8 mouse cellular contexts compared by ENCODE assay signal in the genomic region with DNA sequence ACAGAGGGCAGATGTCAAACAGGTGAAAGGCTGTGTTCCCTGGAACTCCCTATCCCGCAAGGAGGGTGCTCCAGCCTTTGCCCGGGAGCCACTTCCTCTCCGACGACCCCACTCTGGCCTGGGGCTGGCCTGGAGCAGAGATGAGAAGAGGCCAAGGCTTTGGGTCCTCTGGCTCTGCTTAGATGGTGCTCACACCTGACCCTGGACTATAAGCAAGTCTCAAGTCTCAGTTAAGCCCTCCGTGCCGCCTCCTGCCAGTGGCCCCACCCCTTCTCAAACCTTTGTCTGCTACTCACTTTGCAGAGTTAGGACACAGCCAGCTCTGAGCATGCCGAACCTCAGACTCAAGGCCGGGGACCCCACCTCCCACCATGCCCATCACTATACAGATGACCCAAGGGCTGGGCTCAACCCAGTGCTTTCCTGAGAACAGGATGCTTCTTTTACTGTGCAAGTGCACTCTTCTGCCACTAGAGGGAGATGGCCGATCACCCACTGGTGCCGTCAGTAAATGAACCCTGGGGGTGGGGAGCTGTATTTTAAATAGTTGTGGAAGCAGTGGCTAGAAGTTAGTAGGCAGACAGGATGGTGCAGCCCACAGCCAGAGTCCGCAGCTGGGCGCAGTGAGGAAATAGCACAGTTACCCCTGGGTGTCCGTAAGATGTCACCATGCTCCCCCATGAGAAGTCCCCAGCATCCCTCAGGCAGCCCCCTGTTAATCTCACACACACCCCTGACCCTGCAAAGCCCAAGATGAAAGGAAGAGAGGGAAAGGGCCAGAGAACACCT. TPM values are rescaled to one million over a fixed set of nuclear protein-coding genes. Genes with fewer than 3 reads are reported as not detected.
A peak's percentile ranks its signal among the peaks of the same experiment; 100 is the strongest.
DNase-seq lines count a peak whose midpoint lies in the region; ATAC-seq and TF ChIP-seq lines count a peak whose summit lies in the region.

No protein-coding gene starts in this region.

- intact Hi-C loops in heart, postnatal 36 days (cut with DNase I), result loop anchor here (1.0 kb wide), 1 partner anchor 164 kb away; no protein-coding TSS in a partner anchor

- peak; percentile 42 for DNase-seq in adrenal gland, adult 2 months
- DNase-seq in adrenal gland, adult 8-10 months, result no peak
- DNase-seq in brain, embryonic 14.5 days (ENCODE audit: low read depth), result peak; percentile 77
- DNase-seq in heart, postnatal 36 days, result peak; percentile 18 to 22
- peak; percentile 45 to 46 for DNase-seq in layer of hippocampus, postnatal 14 days (ENCODE audit: low spot score in 2 of 2)
- peak; percentile 71 for DNase-seq in lung, postnatal 10 days
- DNase-seq in right cerebral cortex, adult 18-20 months, result peak; percentile 41

- ATAC-seq in erythroblast, adult 5-6 weeks (replicated peaks; ENCODE audit: low FRiP score, poor library complexity, severe bottlenecking), result peak; percentile 74

- TF ChIP-seq POLR2A in brain, embryonic 14.5 days (IDR thresholded peaks at IDR 0.05; ENCODE audit: borderline replicate concordance, extremely low read depth, insufficient read depth, insufficient read length, poor library complexity, severe bottlenecking), result no peak

- TF ChIP-seq CTCF in brain, embryonic 14.5 days (IDR thresholded peaks at IDR 0.05; ENCODE audit: borderline replicate concordance, extremely low read depth, insufficient read depth, insufficient read length), result peak; percentile 88

RNA-seq across cellular contexts. Expression of gene Fam243, which starts 7.1 kb away (rescaled TPM):
- not detected for total RNA-seq in adrenal gland, adult 2 months (2021)
- not detected in 2 replicates for polyA plus RNA-seq in adrenal gland, adult 2 months (2012; rRNA removed)
- total RNA-seq in adrenal gland, adult 8-10 months (2022), result under 1 TPM in 1 of 4 experiments, not detected in 3; 0.13 TPM
- polyA plus RNA-seq in brain, embryonic 14.5 days (2012; rRNA removed), result 0.08 and 0.25 TPM in 2 replicates
- total RNA-seq in erythroblast, adult 5-6 weeks (2015; ENCODE audit: low replicate concordance), result not detected in 2 replicates
- not detected in 2 replicates for total RNA-seq in erythroblast, adult 5-6 weeks (2017; ENCODE audit: low replicate concordance)
- total RNA-seq in heart, postnatal 36 days (2021), result under 1 TPM; 0.43 to 0.50 TPM
- not detected for total RNA-seq in layer of hippocampus, postnatal 14 days (2021)

RNA-seq across cellular contexts. Expression of gene Smim11, which starts 13.1 kb away (rescaled TPM):
- total RNA-seq in adrenal gland, adult 2 months (2021), result 10 to 100 TPM; 69.5 to 72.8 TPM
- 75.0 and 78.7 TPM in 2 replicates for polyA plus RNA-seq in adrenal gland, adult 2 months (2012; rRNA removed)
- total RNA-seq in adrenal gland, adult 8-10 months (2022), result 10 to 100 TPM; 52.1 to 83.0 (median 64.7) TPM
- polyA plus RNA-seq in brain, embryonic 14.5 days (2012; rRNA removed), result 32.6 and 45.5 TPM in 2 replicates
- total RNA-seq in erythroblast, adult 5-6 weeks (2015; ENCODE audit: low replicate concordance), result 15.3 and 15.4 TPM in 2 replicates
- 26.5 and 32.6 TPM in 2 replicates for total RNA-seq in erythroblast, adult 5-6 weeks (2017; ENCODE audit: low replicate concordance)
- 10 to 100 TPM; 76.2 to 84.5 TPM for total RNA-seq in heart, postnatal 36 days (2021)
- 10 to 100 TPM; 12.9 to 17.9 TPM for total RNA-seq in layer of hippocampus, postnatal 14 days (2021)

RNA-seq across cellular contexts. Expression of gene Kcne2, which starts 22.0 kb away (rescaled TPM):
- total RNA-seq in adrenal gland, adult 2 months (2021), result not detected
- not detected in 2 replicates for polyA plus RNA-seq in adrenal gland, adult 2 months (2012; rRNA removed)
- total RNA-seq in adrenal gland, adult 8-10 months (2022), result not detected
- 12.4 and 25.3 TPM in 2 replicates for polyA plus RNA-seq in brain, embryonic 14.5 days (2012; rRNA removed)
- total RNA-seq in erythroblast, adult 5-6 weeks (2015; ENCODE audit: low replicate concordance), result 0.63 TPM in 1 of 2 replicates, not detected in the other
- total RNA-seq in erythroblast, adult 5-6 weeks (2017; ENCODE audit: low replicate concordance), result not detected in 2 replicates
- not detected for total RNA-seq in heart, postnatal 36 days (2021)
- 1 to 10 TPM in 1 of 2 experiments, under 1 TPM in 1; 0.52 to 7.6 TPM for total RNA-seq in layer of hippocampus, postnatal 14 days (2021)

RNA-seq across cellular contexts. Expression of gene Kcne1, which starts 45.1 kb away (rescaled TPM):
- under 1 TPM in 1 of 2 experiments, not detected in 1; 0.17 TPM for total RNA-seq in adrenal gland, adult 2 months (2021)
- 0.41 TPM in 1 of 2 replicates, not detected in the other for polyA plus RNA-seq in adrenal gland, adult 2 months (2012; rRNA removed)
- not detected for total RNA-seq in adrenal gland, adult 8-10 months (2022)
- polyA plus RNA-seq in brain, embryonic 14.5 days (2012; rRNA removed), result 0.05 and 0.33 TPM in 2 replicates
- total RNA-seq in erythroblast, adult 5-6 weeks (2015; ENCODE audit: low replicate concordance), result not detected in 2 replicates
- total RNA-seq in erythroblast, adult 5-6 weeks (2017; ENCODE audit: low replicate concordance), result 0.26 TPM in 1 of 2 replicates, not detected in the other
- 10 to 100 TPM; 19.8 to 21.3 TPM for total RNA-seq in heart, postnatal 36 days (2021)
- not detected for total RNA-seq in layer of hippocampus, postnatal 14 days (2021)
